Mouse (Mus musculus) cerebellum, adult 2 months (tissue): ENCODE data around the gene Prdm11.

Source experiments
- CTCF ChIP-seq: fragments of 200-500 bp; IDR thresholded peaks from 2 replicates; pipeline ENCODE4 v1.5.1; 2011; ENCODE audit warnings: low read depth, mild to moderate bottlenecking, control low read depth, low read length, moderate library complexity, borderline replicate concordance; ENCODE audit not compliant: insufficient read depth
- POLR2A ChIP-seq: fragments of 200-500 bp; IDR thresholded peaks from 2 replicates; pipeline ENCODE4 v1.6.1; 2011; ENCODE audit warnings: low read length, control low read depth, borderline replicate concordance; ENCODE audit not compliant: insufficient read depth

- TF ChIP-seq CTCF: no peak
- TF ChIP-seq POLR2A: no peak
These were observed 2.4 kb downstream of the Prdm11 start for GRCm38 (mm10) chr2:93043449-93044157.
